Mouse (Mus musculus): ENCODE data around the gene Tmem102.

DNA sequence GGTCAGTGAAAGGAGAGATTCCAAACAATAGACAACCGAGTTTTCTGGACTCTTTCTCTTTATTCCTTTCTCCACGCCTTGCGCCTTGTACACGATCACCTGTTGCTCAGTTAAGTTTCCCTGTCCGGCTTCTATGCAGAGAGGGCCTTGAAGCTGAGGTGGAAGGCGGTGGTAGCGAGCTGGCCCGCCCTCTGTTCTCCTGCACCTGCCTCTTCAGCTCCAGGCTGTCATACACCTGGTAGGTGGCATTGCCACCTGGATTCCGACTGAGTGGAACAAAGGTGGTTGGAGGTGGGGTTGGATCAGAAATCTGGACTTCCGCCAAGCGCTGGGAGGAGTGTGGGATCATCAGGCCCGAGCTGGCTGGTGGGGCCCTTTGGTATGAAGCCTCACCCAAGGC is 11.1 kb upstream of the Tmem102 start:
- TF ChIP-seq GATA1 (IDR thresholded peaks at IDR 0.05; ENCODE audit: borderline replicate concordance, low read length) = no peak
- no peak for TF ChIP-seq FLI1 (IDR thresholded peaks at IDR 0.05; ENCODE audit: low read length)
